Mouse (Mus musculus): ENCODE data around the gene Mcf2l. TPM values are rescaled to one million over a fixed set of nuclear protein-coding genes. Genes with fewer than 3 reads are reported as not detected.

Gene Mcf2l
- polyA plus RNA-seq (2012; rRNA removed) = 32.7 and 39.0 TPM in 2 replicates

DNA sequence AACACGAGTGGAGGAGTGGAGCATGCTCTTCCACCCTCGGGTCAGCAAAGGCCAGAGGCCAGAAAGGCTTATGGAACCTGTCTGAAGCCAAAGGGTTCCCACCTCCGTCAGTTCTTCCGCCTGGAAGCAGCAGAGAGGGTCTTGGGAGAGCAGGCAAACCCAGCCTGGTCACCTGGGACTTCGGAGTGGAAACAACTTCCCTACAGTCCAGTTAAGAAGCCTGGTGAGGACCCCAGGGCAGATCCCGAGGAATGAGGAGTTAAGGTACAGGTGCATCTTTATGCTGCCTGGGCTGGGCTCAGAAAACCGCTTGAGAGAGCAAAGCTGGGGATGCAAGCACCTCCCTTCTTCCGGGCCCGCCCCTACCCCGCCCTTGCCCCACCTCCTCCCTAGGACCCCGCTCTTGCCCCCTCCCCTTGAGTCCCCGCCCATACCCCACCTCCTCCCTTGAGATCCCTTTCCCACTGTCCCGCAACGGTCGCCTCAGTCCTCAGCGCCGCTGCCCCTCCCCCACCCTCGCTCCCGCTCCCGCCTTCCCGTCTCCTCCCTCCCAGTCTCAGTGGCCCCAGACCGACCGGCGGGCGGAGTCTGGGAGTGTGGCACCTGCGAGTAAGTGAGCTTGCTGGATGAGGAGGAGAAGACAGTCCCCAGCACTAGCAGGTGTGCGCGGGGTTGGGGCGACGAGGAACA lies at the start of gene Mcf2l:
TSS of gene Mcf2l (plus strand) at position 450 of the 690 bp plus-strand sequence.

DNA sequence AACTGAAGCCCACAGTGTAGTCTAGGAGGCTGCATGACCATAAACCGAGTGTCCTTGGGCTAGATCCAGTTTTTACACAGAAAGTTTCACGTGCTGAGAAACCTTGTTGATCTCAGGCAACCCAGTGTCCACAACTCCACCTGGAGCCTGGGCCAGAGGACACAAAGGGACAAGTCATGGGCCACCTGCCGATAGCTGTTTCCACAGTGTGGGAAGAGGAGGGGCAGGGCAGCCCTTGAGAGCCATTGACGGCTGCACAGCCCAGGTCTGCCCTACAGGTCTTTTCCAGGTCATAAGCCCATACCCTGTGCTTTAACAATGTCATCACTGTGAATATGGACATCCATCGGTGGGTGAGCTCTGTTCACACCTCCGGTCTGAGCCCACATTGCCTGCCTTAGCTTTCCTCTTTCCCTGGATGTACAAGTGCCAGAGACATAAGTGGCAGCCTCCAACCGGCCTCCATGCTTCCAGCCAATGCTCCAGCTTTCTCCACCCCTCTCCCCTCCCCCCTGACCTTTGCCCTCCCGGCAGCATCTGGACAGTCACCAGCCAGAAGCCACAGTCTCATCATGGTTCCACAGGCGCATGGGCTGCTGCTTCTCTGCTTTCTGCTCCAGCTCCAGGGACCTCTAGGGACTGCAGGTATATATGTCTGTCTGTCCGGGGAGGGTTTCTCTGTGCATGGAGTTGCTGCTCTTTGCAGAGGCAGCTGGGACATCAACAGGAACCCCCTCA lies 152.1 kb downstream of the Mcf2l start, which contains the start of gene F7:
TSS of gene F7 (plus strand) at position 548 of the 738 bp plus-strand sequence.

DNA sequence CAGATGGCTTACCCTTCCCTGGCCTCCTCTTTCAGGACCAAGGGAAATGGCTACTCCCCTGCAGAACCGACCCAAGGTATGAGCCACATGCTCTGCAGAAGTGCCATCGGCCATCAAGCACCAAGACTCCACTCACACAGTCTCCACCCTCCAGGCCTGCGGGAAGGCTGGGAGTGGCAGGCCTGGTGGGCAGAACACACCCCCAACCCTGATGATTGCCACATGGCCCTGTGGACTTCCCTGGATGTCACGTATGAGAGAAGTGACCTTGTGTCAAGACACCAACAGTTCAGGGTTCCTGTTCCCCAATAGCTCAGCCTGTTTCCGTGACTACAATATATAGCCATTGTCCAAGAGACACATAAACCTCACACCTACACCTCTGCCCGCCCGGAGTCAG lies 163.4 kb downstream of the Mcf2l start, which contains the start of gene F10:
TSS of gene F10 (plus strand) at position 294 of the 400 bp plus-strand sequence.

DNA sequence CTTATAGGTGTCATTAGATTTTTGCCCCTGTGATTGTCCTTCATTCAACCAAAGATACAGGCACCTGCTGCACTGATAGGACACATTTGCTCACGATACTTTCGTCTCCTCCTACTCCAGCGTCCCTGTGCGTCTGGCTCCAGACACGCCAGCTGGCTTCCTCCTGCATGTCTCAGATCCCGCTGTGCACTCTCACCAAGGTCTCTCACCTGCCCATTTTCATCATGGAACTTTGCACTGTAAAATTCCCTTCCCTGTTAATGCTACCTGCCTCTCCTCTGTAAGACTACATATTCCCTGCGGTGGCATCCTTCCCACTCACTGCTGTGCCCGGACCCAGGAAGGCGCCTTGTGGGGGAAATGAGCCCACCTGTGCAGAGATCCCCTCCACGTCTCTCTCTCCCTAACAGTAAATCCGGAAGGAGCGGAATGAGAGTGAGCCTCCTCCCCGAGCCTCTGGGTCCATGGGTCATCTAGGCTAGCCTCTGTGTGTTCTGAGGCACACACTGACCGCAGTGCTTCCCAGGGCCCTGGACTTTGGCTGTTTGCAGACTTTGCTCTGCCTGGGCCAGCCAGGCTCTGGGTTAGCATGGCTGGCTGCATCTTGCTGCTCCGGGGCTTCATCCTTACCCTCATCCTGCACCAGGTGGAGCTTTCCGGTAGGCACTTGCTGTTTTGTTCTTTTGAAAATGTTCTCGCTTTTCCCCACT lies 187.0 kb downstream of the Mcf2l start, which contains the start of gene Proz:
TSS of gene Proz (plus strand) at position 474 of the 710 bp plus-strand sequence.

Other genes with a start within 250 kb of the Mcf2l start
- gene Tubgcp3, start 201.6 kb upstream of the Mcf2l start, polyA plus RNA-seq (2012; rRNA removed) = 35.1 and 51.1 TPM in 2 replicates
- 37.1 and 55.5 TPM in 2 replicates for gene Atp11a, start 116.8 kb upstream of the Mcf2l start, polyA plus RNA-seq (2012; rRNA removed)
- 0.09 and 0.28 TPM in 2 replicates for gene F7, start 152.2 kb downstream of the Mcf2l start, polyA plus RNA-seq (2012; rRNA removed)
- 0.19 and 0.27 TPM in 2 replicates for gene F10, start 163.5 kb downstream of the Mcf2l start, polyA plus RNA-seq (2012; rRNA removed)
- gene Proz, start 187.1 kb downstream of the Mcf2l start, polyA plus RNA-seq (2012; rRNA removed) = 0.19 and 0.78 TPM in 2 replicates
- gene Pcid2, start 231.7 kb downstream of the Mcf2l start, polyA plus RNA-seq (2012; rRNA removed) = 14.9 and 16.1 TPM in 2 replicates
- 35.2 and 38.4 TPM in 2 replicates for gene Cul4a, start 231.8 kb downstream of the Mcf2l start, polyA plus RNA-seq (2012; rRNA removed)